Mouse (Mus musculus): ENCODE measurements around the gene Tipin. TPM values are rescaled to one million over a fixed set of nuclear protein-coding genes. Genes with fewer than 3 reads are reported as not detected.
"Not testable (repeated sequence)": the region's sequence is repeated elsewhere in the genome, so short reads cannot be mapped to it uniquely, and the experiment has no call there.

Tipin gene
- polyA plus RNA-seq (2012; rRNA removed) = 39.2 and 43.9 TPM in 2 replicates

- peak; percentile 95 for DNase-seq (ENCODE audit: low spot score)
Measured at GRCm38 (mm10) chr9:64281105-64281780, at the start of gene Tipin. Gene Tipin, plus strand, starts transcription at chr9:64281581.

GRCm38 (mm10) chr9:64231674-64232073, 49.7 kb upstream of the Tipin start:
- no peak for DNase-seq (ENCODE audit: low spot score)

GRCm38 (mm10) chr9:64232257-64232957, 49.0 kb upstream of the Tipin start:
- no peak for DNase-seq (ENCODE audit: low spot score)

GRCm38 (mm10) chr9:64233656-64234055, 47.7 kb upstream of the Tipin start:
- no peak for DNase-seq (ENCODE audit: low spot score)

- DNase-seq (ENCODE audit: low spot score) = no peak
Measured at GRCm38 (mm10) chr9:64234768-64235435, 46.5 kb upstream of the Tipin start, which contains the start of gene Uchl4. Gene Uchl4, plus strand, starts transcription at chr9:64235201.

GRCm38 (mm10) chr9:64236056-64236455, 45.3 kb upstream of the Tipin start:
- no peak for DNase-seq (ENCODE audit: low spot score)

GRCm38 (mm10) chr9:64240116-64240515, 41.3 kb upstream of the Tipin start:
- no peak for DNase-seq (ENCODE audit: low spot score)

GRCm38 (mm10) chr9:64240681-64241080, 40.7 kb upstream of the Tipin start:
- DNase-seq (ENCODE audit: low spot score) = no peak

GRCm38 (mm10) chr9:64242381-64242831, 39.0 kb upstream of the Tipin start:
- no peak for DNase-seq (ENCODE audit: low spot score)

GRCm38 (mm10) chr9:64249371-64249770, 32.0 kb upstream of the Tipin start:
- DNase-seq (ENCODE audit: low spot score) = no peak

- DNase-seq (ENCODE audit: low spot score) = no peak
Measured at GRCm38 (mm10) chr9:64250111-64250730, 31.2 kb upstream of the Tipin start.

- no peak for DNase-seq (ENCODE audit: low spot score)
Measured at GRCm38 (mm10) chr9:64252591-64253020, 28.8 kb upstream of the Tipin start.

- DNase-seq (ENCODE audit: low spot score) = peak; percentile 97
Measured at GRCm38 (mm10) chr9:64253021-64253904, 28.1 kb upstream of the Tipin start, which contains the start of gene Map2k1. Gene Map2k1, minus strand, starts transcription at chr9:64253631.

GRCm38 (mm10) chr9:64255422-64255821, 26.0 kb upstream of the Tipin start:
- DNase-seq (ENCODE audit: low spot score) = no peak

GRCm38 (mm10) chr9:64256204-64256603, 25.2 kb upstream of the Tipin start:
- DNase-seq (ENCODE audit: low spot score) = no peak

GRCm38 (mm10) chr9:64259906-64260305, 21.5 kb upstream of the Tipin start:
- no peak for DNase-seq (ENCODE audit: low spot score)

- DNase-seq (ENCODE audit: low spot score) = no peak
Measured at GRCm38 (mm10) chr9:64261023-64261422, 20.4 kb upstream of the Tipin start.

GRCm38 (mm10) chr9:64264813-64265212, 16.6 kb upstream of the Tipin start:
- no peak for DNase-seq (ENCODE audit: low spot score)

GRCm38 (mm10) chr9:64267231-64267630, 14.2 kb upstream of the Tipin start:
- no peak for DNase-seq (ENCODE audit: low spot score)

GRCm38 (mm10) chr9:64268196-64268595, 13.2 kb upstream of the Tipin start:
- no peak for DNase-seq (ENCODE audit: low spot score)

GRCm38 (mm10) chr9:64268836-64269235, 12.5 kb upstream of the Tipin start:
- not testable (repeated sequence) for DNase-seq (ENCODE audit: low spot score)
